Mouse (Mus musculus): Measurements from ENCODE around the gene Rab3gap1. TPM values are rescaled to one million over a fixed set of nuclear protein-coding genes. Genes with fewer than 3 reads are reported as not detected.
"Not testable (repeated sequence)": the region's sequence is repeated elsewhere in the genome, so short reads cannot be mapped to it uniquely, and the experiment has no call there.

Gene Rab3gap1
- polyA plus RNA-seq, 1 experiment from 2014 or later = 15.0 TPM

- H3K27me3 ChIP-seq (ENCODE audit: control insufficient read depth, insufficient read depth, low read length) = no peaks in the 10 kb centered on the region
- 82% methylated on average over 6 of the region's 6 CpGs for WGBS
- H3K36me3 ChIP-seq (ENCODE audit: control insufficient read depth, insufficient read depth, low read length) = peaks cover 13% of the 10 kb centered on the region
- no peak overlapping the region for H3K27ac ChIP-seq (ENCODE audit: low read depth, low read length)
- H3K9ac ChIP-seq (ENCODE audit: low read length) = no peak overlapping the region
- no peak overlapping the region for H3K4me2 ChIP-seq (ENCODE audit: low read depth)
- H3K4me3 ChIP-seq (ENCODE audit: low read depth, low read length) = no peak overlapping the region
- DNase-seq (ENCODE audit: low spot score) = no peak
- no peaks in the 10 kb centered on the region for H3K4me1 ChIP-seq (ENCODE audit: control insufficient read depth, insufficient read depth, low read length)
- ATAC-seq (ENCODE audit: insufficient read depth, low FRiP score, low TSS enrichment) = no peak
- H3K9me3 ChIP-seq (ENCODE audit: control insufficient read depth, low read length) = no peaks in the 10 kb centered on the region
These were observed 74.9 kb downstream of the Rab3gap1 start for GRCm38 (mm10) chr1:127943516-127943915.

DNA sequence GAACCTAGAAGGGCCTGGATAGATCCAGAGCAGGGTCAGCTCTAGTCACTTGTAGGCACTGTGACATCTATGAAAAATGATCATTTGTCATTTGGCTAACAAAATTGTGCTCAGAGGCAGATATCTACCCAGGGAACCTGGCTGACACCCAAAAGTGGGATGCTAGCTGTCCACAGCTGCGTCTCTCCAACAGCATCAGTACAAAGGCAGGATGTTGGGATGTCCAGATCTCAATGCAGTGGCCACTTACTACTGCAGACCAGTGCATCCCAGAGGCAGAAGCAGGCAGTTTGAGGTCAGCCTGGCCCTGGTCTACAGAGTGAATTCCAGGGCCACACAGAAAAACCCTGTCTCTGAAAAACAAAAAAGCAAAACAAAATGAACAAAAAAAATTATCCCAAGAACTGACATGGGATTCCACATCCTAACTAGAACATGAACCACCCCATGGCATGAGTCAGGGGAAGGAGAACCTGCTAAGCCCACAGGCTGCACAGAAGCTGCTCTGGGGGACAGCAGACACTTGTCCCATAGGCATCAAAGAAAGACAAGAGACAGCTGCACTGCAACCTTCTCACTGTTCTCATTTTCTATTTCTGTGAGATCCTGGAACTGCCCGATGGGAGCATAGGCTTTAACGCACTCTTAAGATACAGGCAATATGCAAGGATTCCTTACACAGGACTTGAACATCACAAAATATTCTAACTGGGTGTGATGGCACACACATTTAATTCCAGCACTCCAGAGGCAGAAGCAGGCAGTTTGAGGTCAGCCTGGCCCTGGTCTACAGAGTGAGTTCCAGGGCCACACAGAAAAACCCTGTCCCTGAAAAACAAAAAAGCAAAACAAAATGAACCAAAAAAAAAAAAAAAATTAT lies 77.4 kb downstream of the Rab3gap1 start:
- WGBS = 90% methylated on average over 3 of the region's 3 CpGs
- Histone ChIP-seq H3K36me3 (ENCODE audit: control insufficient read depth, insufficient read depth, low read length) (peaks cover 5% of the 10 kb centered on the region), H3K9me3 (ENCODE audit: control insufficient read depth, low read length) (no peaks in the 10 kb centered on the region), H3K27ac (ENCODE audit: low read depth, low read length) (no peak overlapping the region), H3K4me1 (ENCODE audit: control insufficient read depth, insufficient read depth, low read length) (no peaks in the 10 kb centered on the region), H3K27me3 (ENCODE audit: control insufficient read depth, insufficient read depth, low read length) (no peaks in the 10 kb centered on the region), H3K9ac (ENCODE audit: low read length) (no peak overlapping the region), H3K4me2 (ENCODE audit: low read depth) (no peak overlapping the region), H3K4me3 (ENCODE audit: low read depth, low read length) (no peak overlapping the region)
- ATAC-seq (ENCODE audit: insufficient read depth, low FRiP score, low TSS enrichment) (no peak), DNase-seq (ENCODE audit: low spot score) (no peak)

- no peaks in the 10 kb centered on the region for H3K27me3 ChIP-seq (ENCODE audit: control insufficient read depth, insufficient read depth, low read length)
- DNase-seq (ENCODE audit: low spot score) = no peak
- H3K9me3 ChIP-seq (ENCODE audit: control insufficient read depth, low read length) = no peaks in the 10 kb centered on the region
- H3K4me2 ChIP-seq (ENCODE audit: low read depth) = no peak overlapping the region
- 92% methylated on average over 5 of the region's 5 CpGs for WGBS
- peaks cover 5% of the 10 kb centered on the region for H3K36me3 ChIP-seq (ENCODE audit: control insufficient read depth, insufficient read depth, low read length)
- H3K4me1 ChIP-seq (ENCODE audit: control insufficient read depth, insufficient read depth, low read length) = no peaks in the 10 kb centered on the region
- no peak overlapping the region for H3K9ac ChIP-seq (ENCODE audit: low read length)
- no peak for ATAC-seq (ENCODE audit: insufficient read depth, low FRiP score, low TSS enrichment)
- H3K4me3 ChIP-seq (ENCODE audit: low read depth, low read length) = no peak overlapping the region
- no peak overlapping the region for H3K27ac ChIP-seq (ENCODE audit: low read depth, low read length)
These were observed 78.2 kb downstream of the Rab3gap1 start for GRCm38 (mm10) chr1:127946615-127947249.

DNA sequence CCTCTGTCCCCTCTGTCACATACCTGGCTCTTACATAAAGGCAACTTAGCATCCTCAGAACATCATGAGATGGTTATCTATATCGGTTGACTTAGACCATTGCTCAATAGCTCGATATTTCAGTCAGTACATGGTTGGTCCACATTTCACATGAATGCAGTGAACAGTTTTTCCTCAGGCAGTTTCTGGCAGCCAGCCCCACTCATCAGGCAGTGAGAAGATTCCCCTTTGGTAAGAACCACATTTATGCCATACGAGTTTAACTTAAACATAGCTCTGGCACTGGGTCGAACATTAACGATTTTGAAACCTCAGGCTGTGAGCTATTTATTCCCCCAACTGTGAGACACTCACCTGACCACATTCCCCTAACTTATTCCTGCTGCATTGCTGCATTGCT lies 80.2 kb downstream of the Rab3gap1 start:
- Histone ChIP-seq H3K4me1 (ENCODE audit: control insufficient read depth, insufficient read depth, low read length) (no peaks in the 10 kb centered on the region), H3K4me2 (ENCODE audit: low read depth) (no peak overlapping the region), H3K36me3 (ENCODE audit: control insufficient read depth, insufficient read depth, low read length) (peaks cover 5% of the 10 kb centered on the region), H3K27me3 (ENCODE audit: control insufficient read depth, insufficient read depth, low read length) (no peaks in the 10 kb centered on the region), H3K9me3 (ENCODE audit: control insufficient read depth, low read length) (no peaks in the 10 kb centered on the region), H3K4me3 (ENCODE audit: low read depth, low read length) (no peak overlapping the region), H3K27ac (ENCODE audit: low read depth, low read length) (no peak overlapping the region), H3K9ac (ENCODE audit: low read length) (no peak overlapping the region)
- DNase-seq (ENCODE audit: low spot score) (no peak), ATAC-seq (ENCODE audit: insufficient read depth, low FRiP score, low TSS enrichment) (no peak)
- 97% methylated on average over 5 of the region's 5 CpGs for WGBS

DNA sequence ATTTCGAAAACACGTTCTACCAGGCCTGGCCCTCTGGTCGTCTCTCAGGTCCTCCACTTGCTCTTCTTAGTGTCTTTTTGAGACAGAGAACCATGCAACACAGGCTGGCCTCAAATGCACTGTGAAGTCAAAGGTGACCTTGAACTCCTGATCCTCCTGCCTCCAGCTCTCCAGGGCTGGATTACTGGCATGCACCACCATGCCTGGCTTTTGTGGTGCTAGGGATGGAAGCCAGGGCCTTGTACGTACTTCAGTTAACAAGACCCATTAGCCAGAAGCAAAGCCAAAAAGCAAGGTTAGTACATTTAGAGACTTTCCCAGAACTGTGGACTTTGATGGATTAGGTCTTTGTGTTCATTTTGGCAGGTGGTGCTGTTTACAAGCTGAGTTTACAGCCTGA lies 83.7 kb downstream of the Rab3gap1 start:
- DNase-seq (ENCODE audit: low spot score) = no peak
- 88% methylated on average over 4 of the region's 4 CpGs for WGBS
- 0 out of 2 replicates have a peak, but pooled peaks cover 2% of the 10 kb centered on the region for H3K36me3 ChIP-seq (ENCODE audit: control insufficient read depth, insufficient read depth, low read length)
- H3K27me3 ChIP-seq (ENCODE audit: control insufficient read depth, insufficient read depth, low read length) = no peaks in the 10 kb centered on the region
- no peak overlapping the region for H3K9ac ChIP-seq (ENCODE audit: low read length)
- no peak overlapping the region for H3K27ac ChIP-seq (ENCODE audit: low read depth, low read length)
- no peak for ATAC-seq (ENCODE audit: insufficient read depth, low FRiP score, low TSS enrichment)
- no peaks in the 10 kb centered on the region for H3K4me1 ChIP-seq (ENCODE audit: control insufficient read depth, insufficient read depth, low read length)
- no peak overlapping the region for H3K4me2 ChIP-seq (ENCODE audit: low read depth)
- H3K4me3 ChIP-seq (ENCODE audit: low read depth, low read length) = no peak overlapping the region
- no peaks in the 10 kb centered on the region for H3K9me3 ChIP-seq (ENCODE audit: control insufficient read depth, low read length)

DNA sequence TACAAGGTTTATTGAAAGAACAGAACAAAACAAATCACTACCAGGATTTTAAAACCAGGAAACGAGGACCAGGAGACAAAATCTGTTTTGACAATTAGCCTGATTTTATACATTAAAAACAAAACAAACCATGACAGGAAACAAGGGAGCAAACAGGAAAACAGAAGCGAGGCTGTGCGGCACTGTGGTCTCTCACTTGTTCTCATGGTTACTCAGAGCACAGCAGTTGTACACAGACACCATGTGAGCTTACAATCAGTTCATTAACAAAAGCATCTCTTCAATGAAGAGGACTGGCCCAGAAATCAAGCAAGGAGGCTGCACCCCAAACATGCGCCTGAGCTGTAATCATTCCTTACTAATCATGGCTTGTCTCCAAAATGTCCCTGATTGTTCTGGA lies 85.6 kb downstream of the Rab3gap1 start:
- H3K36me3 ChIP-seq (ENCODE audit: control insufficient read depth, insufficient read depth, low read length); ATAC-seq (ENCODE audit: insufficient read depth, low FRiP score, low TSS enrichment); H3K9me3 ChIP-seq (ENCODE audit: control insufficient read depth, low read length); H3K4me2 ChIP-seq (ENCODE audit: low read depth); H3K4me3 ChIP-seq (ENCODE audit: low read depth, low read length); DNase-seq (ENCODE audit: low spot score); H3K27me3 ChIP-seq (ENCODE audit: control insufficient read depth, insufficient read depth, low read length); H3K4me1 ChIP-seq (ENCODE audit: control insufficient read depth, insufficient read depth, low read length); H3K9ac ChIP-seq (ENCODE audit: low read length); H3K27ac ChIP-seq (ENCODE audit: low read depth, low read length): not testable (repeated sequence)
- 86% methylated on average over 4 of the region's 4 CpGs for WGBS

DNA sequence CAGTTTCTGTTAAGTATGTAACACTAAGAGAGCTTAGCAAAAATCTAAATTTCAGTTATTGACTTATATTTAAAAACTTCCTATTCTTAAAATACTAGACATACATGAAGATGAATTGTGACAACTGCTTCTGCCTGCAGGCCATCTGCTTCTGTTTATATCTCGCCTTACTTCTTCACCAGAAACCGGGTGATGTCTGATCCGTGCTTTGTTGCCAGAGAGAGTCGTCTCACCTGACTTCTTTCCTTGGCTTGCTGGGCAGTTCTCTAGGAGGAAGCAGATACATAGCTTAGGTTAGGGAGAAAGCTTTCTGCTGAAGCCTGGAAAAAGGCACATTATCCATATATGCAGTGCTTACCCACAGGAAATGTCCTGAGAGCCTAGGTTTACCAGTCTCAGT lies 86.2 kb downstream of the Rab3gap1 start:
- Histone ChIP-seq H3K4me2 (ENCODE audit: low read depth) (no peak overlapping the region), H3K9ac (ENCODE audit: low read length) (no peak overlapping the region), H3K27me3 (ENCODE audit: control insufficient read depth, insufficient read depth, low read length) (no peaks in the 10 kb centered on the region), H3K36me3 (ENCODE audit: control insufficient read depth, insufficient read depth, low read length) (no peaks in the 10 kb centered on the region), H3K4me3 (ENCODE audit: low read depth, low read length) (no peak overlapping the region), H3K4me1 (ENCODE audit: control insufficient read depth, insufficient read depth, low read length) (no peaks in the 10 kb centered on the region), H3K9me3 (ENCODE audit: control insufficient read depth, low read length) (no peaks in the 10 kb centered on the region), H3K27ac (ENCODE audit: low read depth, low read length) (no peak overlapping the region)
- WGBS = 85% methylated on average over 4 of the region's 4 CpGs
- no peak for DNase-seq (ENCODE audit: low spot score)
- ATAC-seq (ENCODE audit: insufficient read depth, low FRiP score, low TSS enrichment) = no peak

GRCm38 (mm10) chr1:127956524-127956923 lies 88.0 kb downstream of the Rab3gap1 start:
- no peak for DNase-seq (ENCODE audit: low spot score)
- Histone ChIP-seq H3K27me3 (ENCODE audit: control insufficient read depth, insufficient read depth, low read length) (no peaks in the 10 kb centered on the region), H3K9ac (ENCODE audit: low read length) (no peak overlapping the region), H3K36me3 (ENCODE audit: control insufficient read depth, insufficient read depth, low read length) (no peaks in the 10 kb centered on the region), H3K4me1 (ENCODE audit: control insufficient read depth, insufficient read depth, low read length) (no peaks in the 10 kb centered on the region), H3K27ac (ENCODE audit: low read depth, low read length) (no peak overlapping the region), H3K9me3 (ENCODE audit: control insufficient read depth, low read length) (no peaks in the 10 kb centered on the region), H3K4me3 (ENCODE audit: low read depth, low read length) (no peak overlapping the region), H3K4me2 (ENCODE audit: low read depth) (no peak overlapping the region)
- no peak for ATAC-seq (ENCODE audit: insufficient read depth, low FRiP score, low TSS enrichment)
- 93% methylated on average over 1 of the region's 1 CpGs for WGBS

- no peak overlapping the region for H3K27ac ChIP-seq (ENCODE audit: low read depth, low read length)
- no peak overlapping the region for H3K4me3 ChIP-seq (ENCODE audit: low read depth, low read length)
- no peaks in the 10 kb centered on the region for H3K4me1 ChIP-seq (ENCODE audit: control insufficient read depth, insufficient read depth, low read length)
- no peaks in the 10 kb centered on the region for H3K27me3 ChIP-seq (ENCODE audit: control insufficient read depth, insufficient read depth, low read length)
- no peaks in the 10 kb centered on the region; the same call in 1 of the 2 replicates for H3K36me3 ChIP-seq (ENCODE audit: control insufficient read depth, insufficient read depth, low read length)
- 72% methylated on average over 5 of the region's 5 CpGs for WGBS
- no peaks in the 10 kb centered on the region for H3K9me3 ChIP-seq (ENCODE audit: control insufficient read depth, low read length)
- no peak overlapping the region for H3K4me2 ChIP-seq (ENCODE audit: low read depth)
- no peak for ATAC-seq (ENCODE audit: insufficient read depth, low FRiP score, low TSS enrichment)
- H3K9ac ChIP-seq (ENCODE audit: low read length) = no peak overlapping the region
- DNase-seq (ENCODE audit: low spot score) = no peak
These were observed 90.2 kb downstream of the Rab3gap1 start for GRCm38 (mm10) chr1:127958801-127959200.

All from neural tube, embryonic 11.5 days (tissue).